Mouse (Mus musculus) lung, adult 2 months (tissue): Measurements from ENCODE around the gene Tpst2.

Source experiments
- CTCF ChIP-seq: fragments of 200-500 bp; IDR thresholded peaks from 2 replicates; pipeline ENCODE4 v1.5.1; 2011; ENCODE audit warnings: mild to moderate bottlenecking, low read length, control low read depth; ENCODE audit not compliant: insufficient read depth
- POLR2A ChIP-seq: fragments of 200-500 bp; IDR thresholded peaks from 2 replicates; pipeline ENCODE4 v1.6.1; 2011; ENCODE audit warnings: low read depth, mild to moderate bottlenecking, control low read depth, low read length, borderline replicate concordance; ENCODE audit errors: extremely low read depth

DNA sequence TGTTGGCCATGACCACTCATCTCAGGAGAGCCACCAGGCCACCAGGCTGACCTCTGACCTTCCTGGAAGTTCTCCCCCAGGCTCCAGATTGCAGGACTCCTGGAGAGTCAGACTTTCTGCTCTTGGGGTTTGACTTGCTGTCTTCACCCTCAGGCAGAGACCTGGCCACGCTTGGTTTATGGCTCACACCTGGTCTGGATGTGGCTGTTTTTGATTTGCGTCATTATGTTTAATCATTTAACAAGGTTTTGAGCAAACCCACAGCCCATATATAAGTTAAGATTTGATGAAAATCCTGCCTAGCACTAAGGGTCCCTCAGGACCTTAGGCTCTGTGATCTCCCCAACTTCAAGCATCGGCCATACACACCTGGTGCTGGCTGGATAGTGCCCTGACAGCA lies 18.6 kb upstream of the Tpst2 start:
- no peak for TF ChIP-seq CTCF
- TF ChIP-seq POLR2A: no peak
